Mouse (Mus musculus) heart, adult 11 months (tissue): ENCODE data around the gene Flvcr1.
A peak's percentile ranks its signal among the peaks of the same experiment; 100 is the strongest.

Experiments used
- DNase-seq: peaks from one replicate; pipeline ENCODE4 v3.0.0; 2022

Gene Flvcr1

DNA sequence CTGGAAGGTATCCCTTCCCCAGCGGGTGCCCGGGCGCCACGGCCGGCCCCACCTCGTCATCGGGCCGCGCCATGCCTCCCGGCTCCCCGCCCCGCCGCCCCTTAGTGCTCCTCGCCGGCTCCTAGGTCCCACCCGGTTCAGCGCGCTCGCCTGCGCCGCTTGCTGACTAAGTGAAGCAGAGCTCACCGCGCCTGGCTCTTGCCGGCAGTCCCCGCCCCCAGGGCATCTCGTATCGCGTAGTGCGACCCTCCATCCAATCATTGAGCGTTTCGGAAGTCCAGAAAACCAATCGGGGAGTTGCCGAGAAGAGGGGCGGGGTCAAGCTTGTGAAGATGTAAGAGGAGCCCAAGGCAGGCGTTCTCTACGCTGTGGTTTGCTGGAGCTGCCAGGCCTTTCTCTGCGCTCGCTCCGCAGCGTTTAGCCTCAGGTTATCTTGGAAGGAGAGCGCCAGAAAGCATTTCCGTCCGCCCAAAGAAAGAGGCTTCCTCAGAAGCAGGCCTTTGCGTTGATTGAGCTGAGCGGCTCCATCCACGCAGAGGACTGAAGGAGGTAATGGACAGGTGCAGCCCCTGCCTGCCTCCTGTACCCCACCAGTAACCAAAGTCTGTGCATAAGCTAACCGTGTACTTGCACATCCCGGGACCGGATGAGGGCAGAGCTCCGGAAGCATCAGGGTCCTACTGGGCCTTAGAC lies at the start of gene Flvcr1:
Gene Flvcr1 (minus strand): TSS at position 138 of the 693 bp plus-strand sequence.
- peak; percentile 100 for DNase-seq

- peak; percentile 97 for DNase-seq
Observed at GRCm38 (mm10) chr1:191075199-191075883, 49.4 kb upstream of the Flvcr1 start.

- no peak for DNase-seq
Observed at GRCm38 (mm10) chr1:191073486-191073885, 47.5 kb upstream of the Flvcr1 start.

DNA sequence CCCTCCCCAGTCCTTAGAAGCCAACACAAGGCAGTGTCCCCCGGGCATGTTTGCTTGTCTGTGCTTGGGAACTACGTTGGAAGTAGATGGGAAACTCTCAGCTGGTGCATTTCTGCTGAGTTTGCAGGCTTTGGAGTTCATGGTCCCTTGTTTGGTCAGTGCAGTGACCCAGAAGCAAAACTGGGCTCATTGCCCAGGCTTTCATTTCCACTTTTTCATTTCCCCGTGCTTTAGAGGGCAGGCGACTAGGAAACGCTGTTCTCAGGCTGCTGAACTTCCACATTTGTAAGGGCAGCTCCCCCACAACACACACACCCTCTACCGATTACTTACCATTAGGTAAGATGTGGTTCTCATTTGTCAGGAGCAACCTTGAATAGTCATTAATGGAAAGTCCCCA lies 47.0 kb upstream of the Flvcr1 start:
- DNase-seq, result peak; percentile 98

DNA sequence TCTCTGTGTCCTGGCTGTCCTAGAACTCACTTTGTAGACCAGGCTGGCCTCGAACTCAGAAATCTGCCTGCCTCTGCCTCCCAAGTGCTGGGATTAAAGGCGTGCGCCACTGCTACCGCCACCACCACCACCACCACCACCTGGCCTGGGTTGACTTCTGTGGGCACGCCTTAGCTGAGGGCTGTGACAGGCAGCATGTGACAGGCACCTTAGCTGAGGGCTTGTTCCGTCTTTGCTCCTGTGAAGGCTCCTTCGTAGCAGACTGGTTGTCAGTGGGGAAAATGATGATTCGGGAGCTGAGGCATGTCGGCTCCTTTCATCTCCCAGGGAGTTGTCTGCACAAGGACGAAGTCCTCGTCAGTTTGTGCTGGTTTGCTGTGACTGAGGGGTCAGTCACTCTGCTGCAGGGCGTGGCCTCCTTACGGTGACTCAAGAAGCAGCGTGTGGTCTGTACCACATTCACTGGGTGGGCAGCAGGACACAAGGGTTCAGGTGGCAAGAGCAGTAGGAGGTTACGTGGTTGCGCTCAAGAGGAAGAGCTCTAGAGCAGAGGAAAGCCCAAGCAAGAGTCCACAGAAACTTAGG lies 46.5 kb upstream of the Flvcr1 start:
- DNase-seq, result no peak

- DNase-seq, result no peak
Observed at GRCm38 (mm10) chr1:191071613-191072012, 45.7 kb upstream of the Flvcr1 start.

DNA sequence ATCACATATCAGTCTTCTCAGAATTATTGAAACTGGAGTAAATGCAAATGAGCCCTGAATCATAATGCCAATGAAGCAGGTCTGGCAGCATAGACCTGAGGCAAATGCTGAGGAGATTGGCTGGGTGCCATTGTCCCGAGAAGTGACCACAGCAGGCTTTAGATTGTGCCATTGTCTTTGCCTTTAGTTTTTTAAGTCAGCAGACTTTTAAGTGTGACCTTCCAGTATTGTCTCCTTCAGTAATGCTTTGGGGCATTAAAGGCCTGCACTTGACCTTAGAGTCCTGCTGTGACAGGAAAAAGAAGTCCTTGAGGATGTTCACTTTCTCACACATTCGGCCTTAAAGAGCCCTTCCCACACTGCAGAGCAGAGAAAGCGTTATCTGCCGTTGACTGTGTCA lies 44.3 kb upstream of the Flvcr1 start:
- no peak for DNase-seq

DNA sequence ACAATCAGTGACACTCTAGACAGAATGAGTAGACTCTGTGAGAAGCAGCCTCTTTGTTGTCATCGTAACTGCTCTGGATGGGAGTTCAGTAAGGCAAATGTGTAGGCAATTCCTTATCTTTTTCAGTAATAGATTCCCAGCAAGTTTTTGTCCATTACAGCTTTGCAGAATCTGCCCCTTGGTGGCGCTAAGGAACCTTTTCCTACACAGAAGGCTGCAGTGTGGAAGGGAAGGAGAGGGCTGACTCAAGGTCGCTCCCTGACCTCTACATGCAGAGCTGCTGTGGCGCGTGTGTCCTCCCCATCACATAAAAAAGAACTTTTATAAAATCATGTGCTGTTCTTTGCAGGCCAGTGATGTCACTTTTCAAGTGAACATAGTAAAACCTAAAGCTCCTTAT lies 42.4 kb upstream of the Flvcr1 start:
- no peak for DNase-seq

GRCm38 (mm10) chr1:191065188-191065587 lies 39.2 kb upstream of the Flvcr1 start:
- DNase-seq, result no peak

DNA sequence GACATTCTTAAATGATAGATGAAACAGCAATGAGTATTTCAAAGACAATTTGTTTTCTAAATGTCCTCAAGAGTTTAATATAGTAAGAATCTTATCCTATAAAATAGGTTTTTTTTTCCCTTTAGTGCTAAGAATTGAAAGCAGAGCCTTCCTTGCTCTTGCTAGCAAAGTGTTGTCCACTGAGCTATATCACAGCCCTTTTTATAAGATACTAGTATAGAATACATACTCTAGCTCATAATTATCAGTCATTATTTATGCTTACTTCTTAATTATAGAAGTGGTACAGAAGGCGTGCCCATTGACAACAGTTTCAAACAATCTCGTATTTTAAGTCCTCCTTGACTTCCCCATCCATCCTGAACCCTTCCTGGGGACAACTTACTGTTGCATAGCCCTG lies 38.6 kb upstream of the Flvcr1 start:
- DNase-seq, result no peak

- DNase-seq, result no peak
Observed at GRCm38 (mm10) chr1:191063700-191064099, 37.7 kb upstream of the Flvcr1 start.

- peak; percentile 98 for DNase-seq
Observed at GRCm38 (mm10) chr1:191062781-191063485, 37.0 kb upstream of the Flvcr1 start, which contains the start of the genes Tatdn3 and Nsl1. Tatdn3 (minus strand) TSS chr1:191062932. Nsl1 (plus strand) TSS chr1:191063012.

DNA sequence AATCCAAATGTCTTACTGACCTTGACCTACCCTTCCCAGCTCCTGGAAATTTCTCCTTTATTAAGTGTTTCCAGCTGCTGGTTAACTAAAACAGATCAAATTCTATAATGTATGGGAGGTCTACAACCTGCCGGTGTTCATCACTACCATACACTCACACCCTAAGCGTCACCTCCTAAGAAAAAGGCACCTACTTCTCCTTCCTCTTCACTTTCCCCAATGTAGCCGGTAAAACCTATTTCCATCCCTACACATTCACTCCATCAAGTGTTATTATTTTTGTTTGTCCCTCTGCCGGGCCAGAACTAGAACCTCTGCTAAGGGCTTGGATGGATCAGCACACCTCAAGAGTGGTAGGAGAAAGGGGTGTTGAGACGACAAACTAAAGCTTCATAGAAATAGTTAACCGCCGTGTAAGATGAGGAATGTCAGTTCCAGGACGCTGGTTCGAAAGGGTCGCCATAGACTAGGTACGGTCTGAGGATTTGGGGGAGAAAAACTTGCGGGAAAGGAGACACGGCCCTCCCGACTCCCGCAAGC lies 36.4 kb upstream of the Flvcr1 start:
- DNase-seq, result no peak

DNA sequence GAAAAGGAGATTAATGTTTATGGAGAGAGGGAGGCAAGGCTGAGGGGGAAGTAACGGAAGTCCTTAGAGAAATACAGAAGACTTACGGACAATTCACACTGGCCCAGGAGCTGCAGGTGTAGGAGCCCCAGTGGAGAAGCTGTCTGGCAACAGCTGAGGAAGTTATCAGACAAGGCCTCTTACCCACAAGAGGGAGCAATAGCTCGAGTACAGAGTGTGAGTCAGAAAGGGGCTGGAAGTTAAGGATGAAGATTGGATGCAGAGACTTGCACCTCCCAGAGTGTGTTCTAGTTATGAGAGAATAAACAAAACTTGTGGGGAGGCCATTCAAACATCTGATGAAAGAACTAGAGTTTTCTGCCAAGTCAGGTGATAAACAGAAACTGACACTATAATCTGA lies 31.5 kb upstream of the Flvcr1 start:
- DNase-seq, result no peak

DNA sequence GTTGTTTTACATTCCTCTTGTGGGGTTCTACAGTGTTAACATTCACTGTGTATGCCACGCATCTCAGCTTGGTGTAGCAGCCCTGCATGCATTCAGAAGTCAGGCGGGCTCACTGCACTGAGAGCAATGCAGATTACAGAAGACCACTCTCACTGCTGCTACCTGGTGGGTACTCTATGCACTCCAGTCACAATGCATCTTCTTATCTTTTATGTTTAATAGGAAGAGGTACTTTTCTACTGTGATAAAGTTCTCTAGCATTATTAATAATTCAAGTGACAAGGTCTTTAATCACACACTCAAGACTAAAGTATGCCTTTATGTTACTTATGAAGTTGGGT lies 29.5 kb upstream of the Flvcr1 start:
- no peak for DNase-seq

GRCm38 (mm10) chr1:191054870-191055532 lies 29.0 kb upstream of the Flvcr1 start:
- DNase-seq, result no peak

DNA sequence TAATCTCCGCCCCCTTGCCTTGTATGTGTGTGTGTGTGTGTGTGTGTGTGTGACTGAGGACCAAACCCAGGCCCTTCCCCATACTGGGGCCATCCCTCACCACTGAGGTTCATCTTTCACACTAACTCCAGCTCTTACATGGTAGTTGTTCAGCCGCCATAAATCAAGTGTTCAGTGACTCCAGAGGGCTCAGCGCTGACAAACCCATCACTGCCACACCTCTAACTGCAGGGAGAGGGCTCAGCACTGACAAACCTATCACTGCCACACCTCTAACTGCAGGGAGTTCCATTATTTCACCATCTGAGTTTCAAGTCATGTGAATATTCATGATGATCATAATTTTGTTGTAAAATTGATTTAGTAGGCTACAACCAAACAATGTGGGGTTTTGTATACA lies 27.6 kb upstream of the Flvcr1 start:
- no peak for DNase-seq

DNA sequence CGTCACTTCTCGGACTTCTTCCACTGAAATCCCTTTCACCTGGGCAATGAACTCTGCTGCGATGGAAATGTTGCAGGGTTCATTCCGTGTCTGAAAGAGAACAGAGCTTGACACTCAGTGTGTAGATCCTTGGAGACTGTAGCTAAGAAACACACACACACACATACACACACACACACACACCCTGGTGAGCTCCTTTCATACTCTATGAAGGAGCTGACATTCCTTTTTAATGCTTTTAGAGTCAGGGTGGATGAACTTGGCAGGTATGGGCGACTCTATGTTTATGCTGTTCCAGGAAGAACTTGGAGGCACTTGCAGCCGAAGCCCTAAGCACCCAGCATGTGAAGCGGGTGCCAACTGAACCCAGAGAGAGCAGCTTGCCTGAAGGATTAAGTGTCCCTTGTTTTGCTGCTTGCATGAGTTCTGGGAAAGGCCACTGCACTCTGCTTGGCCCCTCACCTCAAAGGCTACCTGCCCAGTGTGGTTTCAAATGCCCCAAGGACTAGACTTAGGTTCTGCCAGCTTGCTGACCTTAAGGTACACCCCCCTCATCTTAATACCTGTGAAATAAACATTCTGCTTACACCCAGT lies 20.4 kb upstream of the Flvcr1 start:
- DNase-seq, result peak; percentile 79

DNA sequence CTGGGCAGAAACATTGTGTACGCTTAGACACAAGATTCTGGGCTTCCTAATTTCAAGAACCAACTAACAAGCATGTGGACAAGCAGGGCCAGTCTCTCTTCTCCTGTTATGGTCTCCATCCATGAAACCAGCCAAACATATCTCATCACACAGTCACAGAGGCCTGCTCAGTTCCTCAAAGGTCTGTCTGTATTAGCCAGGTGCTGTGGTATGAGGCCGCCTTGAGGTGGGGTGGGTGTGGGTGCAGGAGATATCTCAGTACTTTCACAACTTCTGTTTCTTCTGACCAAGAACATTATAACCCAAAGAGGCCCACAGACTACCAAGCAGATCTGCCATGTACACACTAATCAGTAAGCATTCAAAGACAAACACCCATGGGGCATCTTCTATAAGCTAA lies 19.3 kb upstream of the Flvcr1 start:
- peak; percentile 53 for DNase-seq

DNA sequence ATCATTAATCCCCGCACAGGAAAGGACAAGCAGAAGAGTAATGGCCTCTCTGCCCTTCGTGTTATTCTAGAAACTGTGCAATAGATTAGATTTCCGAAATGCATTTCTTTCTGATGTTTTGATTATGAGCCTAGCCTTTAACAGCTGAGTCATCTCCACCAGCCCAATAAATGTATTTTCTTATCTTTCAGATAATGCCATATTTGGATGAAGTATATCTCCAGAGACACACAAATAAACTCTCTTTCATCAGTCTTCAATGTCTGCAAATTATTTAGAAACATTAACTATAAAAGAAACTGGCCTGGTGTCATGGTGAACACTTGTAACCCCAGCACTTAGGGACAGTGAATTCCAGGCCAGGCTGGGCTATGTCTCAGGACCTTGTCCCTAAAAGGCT lies 16.7 kb upstream of the Flvcr1 start:
- peak; percentile 19 for DNase-seq

- peak; percentile 36 for DNase-seq
Observed at GRCm38 (mm10) chr1:191042106-191042505, 16.1 kb upstream of the Flvcr1 start.

DNA sequence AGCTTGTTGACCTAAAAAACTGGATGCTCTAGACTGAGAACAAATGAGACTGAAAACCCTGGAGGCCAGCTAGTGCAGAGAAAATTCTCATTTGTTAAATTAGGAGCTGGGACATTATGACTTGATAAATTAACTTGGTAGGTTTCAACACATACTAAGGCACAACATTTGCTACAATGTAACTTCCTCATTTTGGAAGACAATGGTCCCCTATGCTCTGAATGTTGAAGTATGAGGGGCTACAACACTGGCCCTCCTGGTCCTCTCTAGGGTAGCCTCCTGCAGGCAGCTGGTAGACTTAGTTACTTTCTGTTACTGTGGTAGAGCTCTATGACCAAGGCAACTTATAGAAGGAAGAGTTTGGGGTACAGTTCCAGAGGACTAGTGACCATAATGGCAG lies 15.4 kb upstream of the Flvcr1 start:
- no peak for DNase-seq
